Mouse (Mus musculus): ENCODE results near the gene Bbx.

DNA sequence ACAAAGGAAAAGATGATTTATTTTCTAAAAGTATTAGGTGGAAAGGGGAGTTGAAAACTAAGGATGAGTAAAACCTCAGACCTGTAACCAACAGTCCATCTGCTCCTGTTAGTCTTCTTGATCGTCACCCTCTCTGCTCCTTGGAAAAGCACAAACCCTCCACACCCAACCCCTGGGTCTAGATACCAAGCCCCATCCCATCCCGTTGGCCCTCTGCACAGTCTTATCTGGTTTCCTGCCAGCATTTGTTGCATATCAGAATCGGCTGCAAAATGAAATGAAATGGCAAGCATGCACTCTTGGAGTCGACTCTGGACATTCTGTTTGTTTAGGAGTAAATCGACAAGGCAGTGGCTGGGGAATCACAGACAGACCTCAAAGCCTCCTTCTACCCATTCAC, 29.3 kb downstream of the Bbx start:
- TF ChIP-seq EP300 (IDR thresholded peaks at IDR 0.05; ENCODE audit: low read depth) (no peak), CTCF (IDR thresholded peaks at IDR 0.05; ENCODE audit: low read depth) (no peak)

Measured in liver, embryonic 14.5 days (tissue).